In the genomic region with DNA sequence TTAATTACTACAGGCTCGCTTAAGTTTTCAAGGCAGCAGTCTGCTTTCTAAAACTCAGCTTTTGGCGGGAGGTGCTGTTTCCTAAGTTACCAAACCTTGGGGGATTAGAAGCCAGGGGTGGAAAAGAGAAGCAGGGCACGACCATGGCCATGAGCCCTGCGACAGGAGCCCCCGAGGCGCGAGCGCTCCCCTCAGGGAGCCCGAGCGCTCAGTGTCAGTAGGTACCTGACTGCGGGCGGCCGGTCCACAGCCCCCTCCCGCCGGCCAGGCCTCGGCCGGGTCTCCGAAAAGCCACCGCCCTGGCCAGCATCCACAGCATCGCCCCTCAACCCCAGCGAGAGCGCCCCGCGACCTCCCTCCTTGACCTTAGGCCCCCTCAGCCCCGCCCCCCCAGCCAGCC, we compare ENCODE assay signal across 8 mouse cellular contexts. TPM values are rescaled to one million over a fixed set of nuclear protein-coding genes. Genes with fewer than 3 reads are reported as not detected.
A peak's percentile ranks its signal among the peaks of the same experiment; 100 is the strongest.
DNase-seq lines count a peak whose midpoint lies in the region; ATAC-seq lines count a peak whose summit lies in the region.

No protein-coding gene starts in this region.

- no peaks in the 10 kb centered on the region for H3K36me3 ChIP-seq in forebrain, embryonic 11.5 days (ENCODE audit: control insufficient read depth, insufficient read depth, low read length)
- H3K36me3 ChIP-seq in limb, embryonic 15.5 days = no peaks in the 10 kb centered on the region
- no peaks in the 10 kb centered on the region for H3K36me3 ChIP-seq in stomach, embryonic 15.5 days

- no peaks in the 10 kb centered on the region for H3K4me1 ChIP-seq in forebrain, embryonic 11.5 days (replicated peaks; ENCODE audit: control insufficient read depth, insufficient read depth, low read length)
- peaks cover 3% of the 10 kb centered on the region; the same call in 1 of the 2 replicates for H3K4me1 ChIP-seq in limb, embryonic 15.5 days
- peaks cover 7% of the 10 kb centered on the region; the same call in 1 of the 2 replicates for H3K4me1 ChIP-seq in stomach, embryonic 15.5 days

- intact Hi-C loops in left cerebral cortex, postnatal 25 days (cut with DNase I) = loop anchor here (2.0 kb wide), 1 partner anchor 110 kb away; the partner anchor contains the start of gene Cdk13
- intact Hi-C loops in left cerebral cortex, postnatal 10 days (cut with DNase I) = no loop called here

- H3K9ac ChIP-seq in forebrain, embryonic 11.5 days (ENCODE audit: low read length) = peak overlapping the region; percentile 65
- H3K9ac ChIP-seq in limb, embryonic 15.5 days = peak overlapping the region; percentile 52
- peak overlapping the region; percentile 33 for H3K9ac ChIP-seq in stomach, embryonic 15.5 days

- ATAC-seq in forebrain, embryonic 11.5 days (replicated peaks; ENCODE audit: low FRiP score) = peak; percentile 85
- peak; percentile 68 for ATAC-seq in limb, embryonic 15.5 days (ENCODE audit: insufficient number of reproducible peaks, low FRiP score, low TSS enrichment, low read depth)
- peak; percentile 55 for ATAC-seq in stomach, embryonic 15.5 days (ENCODE audit: insufficient read depth, low FRiP score, low read depth)

- WGBS in forebrain, embryonic 11.5 days = under 1% methylated on average over 24 of the region's 25 CpGs
- WGBS in limb, embryonic 15.5 days = under 1% methylated on average over 17 of the region's 25 CpGs
- WGBS in stomach, embryonic 15.5 days = under 1% methylated on average over 24 of the region's 25 CpGs

- peak overlapping the region; percentile 60 for H3K4me2 ChIP-seq in forebrain, embryonic 11.5 days (ENCODE audit: low read depth, low read length, severe bottlenecking)
- peak overlapping the region; percentile 54 for H3K4me2 ChIP-seq in limb, embryonic 15.5 days
- peak overlapping the region; percentile 44 for H3K4me2 ChIP-seq in stomach, embryonic 15.5 days

- H3K9me3 ChIP-seq in forebrain, embryonic 11.5 days (ENCODE audit: control insufficient read depth, low read length) = no peaks in the 10 kb centered on the region
- H3K9me3 ChIP-seq in limb, embryonic 15.5 days = no peaks in the 10 kb centered on the region
- H3K9me3 ChIP-seq in stomach, embryonic 15.5 days = no peaks in the 10 kb centered on the region

- peak overlapping the region; percentile 50; the same call in 1 of the 2 replicates for H3K27ac ChIP-seq in forebrain, embryonic 11.5 days (ENCODE audit: low read depth, low read length)
- peak overlapping the region; percentile 84 for H3K27ac ChIP-seq in limb, embryonic 15.5 days
- peak overlapping the region; percentile 58 for H3K27ac ChIP-seq in stomach, embryonic 15.5 days

- no peaks in the 10 kb centered on the region for H3K27me3 ChIP-seq in forebrain, embryonic 11.5 days (ENCODE audit: control insufficient read depth, insufficient read depth, low read length)
- no peaks in the 10 kb centered on the region for H3K27me3 ChIP-seq in limb, embryonic 15.5 days
- no peaks in the 10 kb centered on the region for H3K27me3 ChIP-seq in stomach, embryonic 15.5 days (replicated peaks)

- peak; percentile 23 to 35 for DNase-seq in left cerebral cortex, postnatal 25 days (ENCODE audit: low spot score in 2 of 2)
- no peak for DNase-seq in left cerebral cortex, postnatal 10 days (ENCODE audit: extremely low spot score in 1 of 2, low spot score in 2 of 2)
- DNase-seq in adipocyte (ENCODE audit: low spot score) = peak; percentile 46
- no peak for DNase-seq in forebrain, embryonic 11.5 days (ENCODE audit: low spot score)
- no peak for DNase-seq in adrenal gland, adult 18-20 months (ENCODE audit: low spot score in 2 of 2)
- no peak for DNase-seq in kidney, postnatal 10 days

- peak overlapping the region; percentile 79 for H3K4me3 ChIP-seq in forebrain, embryonic 11.5 days (ENCODE audit: low read depth, low read length)
- peak overlapping the region; percentile 73 for H3K4me3 ChIP-seq in limb, embryonic 15.5 days
- peak overlapping the region; percentile 85 for H3K4me3 ChIP-seq in stomach, embryonic 15.5 days (replicated peaks)

RNA-seq across cellular contexts. Expression of gene Mplkip, which starts 0.6 kb away (rescaled TPM):
- total RNA-seq in left cerebral cortex, postnatal 25 days (2021) = 10 to 100 TPM; 13.8 to 16.9 TPM
- total RNA-seq in left cerebral cortex, postnatal 10 days (2021) = 10 to 100 TPM; 18.4 to 19.0 TPM
- 50.7 and 52.7 TPM in 2 replicates for polyA plus RNA-seq in forebrain, embryonic 11.5 days (2014; fragmentation: Nextera tagmentation; extraction: Ambion mirVana)
- polyA plus RNA-seq in limb, embryonic 15.5 days (2015; fragmentation: Nextera tagmentation; extraction: Ambion mirVana) = 30.9 and 41.0 TPM in 2 replicates
- 49.7 and 52.2 TPM in 2 replicates for polyA plus RNA-seq in stomach, embryonic 15.5 days (2015; fragmentation: Nextera tagmentation; extraction: Ambion mirVana)
- total RNA-seq in adrenal gland, adult 18-20 months (2021) = 10 to 100 TPM; 15.8 to 17.1 TPM

RNA-seq across cellular contexts. Expression of gene Sugct, which starts 0.9 kb away (rescaled TPM):
- total RNA-seq in left cerebral cortex, postnatal 25 days (2021) = 1 to 10 TPM; 2.1 to 2.3 TPM
- 1 to 10 TPM; 1.0 to 1.3 TPM for total RNA-seq in left cerebral cortex, postnatal 10 days (2021)
- polyA plus RNA-seq in forebrain, embryonic 11.5 days (2014; fragmentation: Nextera tagmentation; extraction: Ambion mirVana) = 2.1 and 3.6 TPM in 2 replicates
- polyA plus RNA-seq in limb, embryonic 15.5 days (2015; fragmentation: Nextera tagmentation; extraction: Ambion mirVana) = 4.5 and 5.3 TPM in 2 replicates
- polyA plus RNA-seq in stomach, embryonic 15.5 days (2015; fragmentation: Nextera tagmentation; extraction: Ambion mirVana) = 5.5 and 7.1 TPM in 2 replicates
- 1 to 10 TPM; 8.8 to 9.9 TPM for total RNA-seq in adrenal gland, adult 18-20 months (2021)

Comparison
In these comparisons a context has a peak if more than half of its experiments do, and no peak if none do; other contexts are left out.
1. DNase-seq: peak in left cerebral cortex, postnatal 25 days (2 of 2) and adipocyte (single experiment); none in left cerebral cortex, postnatal 10 days (0 of 2), forebrain, embryonic 11.5 days (single experiment), adrenal gland, adult 18-20 months (0 of 2) and kidney, postnatal 10 days (single experiment).
2. Peak in every context shown above with its lines, with median percentiles within 50 percentile points of each other: ATAC-seq, H3K27ac ChIP-seq, H3K4me2 ChIP-seq, H3K4me3 ChIP-seq and H3K9ac ChIP-seq.